Mouse (Mus musculus): ENCODE results near the gene Igf2bp3. TPM values are rescaled to one million over a fixed set of nuclear protein-coding genes. Genes with fewer than 3 reads are reported as not detected.

The Igf2bp3 gene
- polyA plus RNA-seq, 1 experiment, result 0.06 TPM

- 9% methylated on average over 7 of the region's 7 CpGs for WGBS
- no peak overlapping the region for H3K4me3 ChIP-seq (ENCODE audit: low read depth, low read length)
- TF ChIP-seq CTCF (IDR thresholded peaks at IDR 0.05; ENCODE audit: extremely low read depth, insufficient read length, insufficient replicate concordance, low read depth, low read length) (peak; percentile 61; the same call in 1 of the 2 replicates), POLR2A (IDR thresholded peaks at IDR 0.05; ENCODE audit: low read depth, low read length) (no peak)
Measured at GRCm38 (mm10) chr6:49228126-49228679, 13.4 kb upstream of the Igf2bp3 start.

GRCm38 (mm10) chr6:49227184-49227735 is 12.5 kb upstream of the Igf2bp3 start:
- Histone ChIP-seq H3K4me3 (ENCODE audit: low read depth, low read length) (no peak overlapping the region), H3K4me1 (ENCODE audit: control insufficient read depth, insufficient read depth, insufficient read length, low read length) (no peaks in the 10 kb centered on the region)
- 6% methylated on average over 15 of the region's 15 CpGs for WGBS

More at GRCm38 (mm10) chr6:49228126-49228679, 13.4 kb upstream of the Igf2bp3 start:
- Histone ChIP-seq H3K4me1 (ENCODE audit: control insufficient read depth, insufficient read depth, insufficient read length, low read length) (no peaks in the 10 kb centered on the region), H3K27me3 (ENCODE audit: control insufficient read depth, insufficient read depth, low read length) (peaks cover 32% of the 10 kb centered on the region), H3K36me3 (ENCODE audit: control insufficient read depth, insufficient read depth, low read length) (no peaks in the 10 kb centered on the region), H3K27ac (ENCODE audit: insufficient read depth, low read depth, low read length) (no peak overlapping the region)

GRCm38 (mm10) chr6:49225728-49226123 is 11.0 kb upstream of the Igf2bp3 start:
- H3K27me3 ChIP-seq (ENCODE audit: control insufficient read depth, insufficient read depth, low read length), result peaks cover 48% of the 10 kb centered on the region
- H3K36me3 ChIP-seq (ENCODE audit: control insufficient read depth, insufficient read depth, low read length), result no peaks in the 10 kb centered on the region
- no peaks in the 10 kb centered on the region for H3K4me1 ChIP-seq (ENCODE audit: control insufficient read depth, insufficient read depth, insufficient read length, low read length)
- H3K4me3 ChIP-seq (ENCODE audit: low read depth, low read length), result no peak overlapping the region
- TF ChIP-seq CTCF (IDR thresholded peaks at IDR 0.05; ENCODE audit: extremely low read depth, insufficient read length, insufficient replicate concordance, low read depth, low read length) (no peak), POLR2A (IDR thresholded peaks at IDR 0.05; ENCODE audit: low read depth, low read length) (no peak)
- WGBS, result 64% methylated on average over 3 of the region's 3 CpGs
- H3K27ac ChIP-seq (ENCODE audit: insufficient read depth, low read depth, low read length), result no peak overlapping the region

More at GRCm38 (mm10) chr6:49227184-49227735, 12.5 kb upstream of the Igf2bp3 start:
- peaks cover 37% of the 10 kb centered on the region for H3K27me3 ChIP-seq (ENCODE audit: control insufficient read depth, insufficient read depth, low read length)
- no peaks in the 10 kb centered on the region for H3K36me3 ChIP-seq (ENCODE audit: control insufficient read depth, insufficient read depth, low read length)
- TF ChIP-seq POLR2A (IDR thresholded peaks at IDR 0.05; ENCODE audit: low read depth, low read length), result no peak
- no peak for TF ChIP-seq CTCF (IDR thresholded peaks at IDR 0.05; ENCODE audit: extremely low read depth, insufficient read length, insufficient replicate concordance, low read depth, low read length)
- H3K27ac ChIP-seq (ENCODE audit: insufficient read depth, low read depth, low read length), result no peak overlapping the region

GRCm38 (mm10) chr6:49224923-49225727 is 10.4 kb upstream of the Igf2bp3 start:
- no peaks in the 10 kb centered on the region for H3K4me1 ChIP-seq (ENCODE audit: control insufficient read depth, insufficient read depth, insufficient read length, low read length)
- H3K27me3 ChIP-seq (ENCODE audit: control insufficient read depth, insufficient read depth, low read length), result peaks cover 52% of the 10 kb centered on the region
- no peak overlapping the region for H3K27ac ChIP-seq (ENCODE audit: insufficient read depth, low read depth, low read length)
- no peak overlapping the region for H3K4me3 ChIP-seq (ENCODE audit: low read depth, low read length)
- WGBS, result 50% methylated on average over 11 of the region's 11 CpGs
- no peaks in the 10 kb centered on the region for H3K36me3 ChIP-seq (ENCODE audit: control insufficient read depth, insufficient read depth, low read length)
- TF ChIP-seq POLR2A (IDR thresholded peaks at IDR 0.05; ENCODE audit: low read depth, low read length) (no peak), CTCF (IDR thresholded peaks at IDR 0.05; ENCODE audit: extremely low read depth, insufficient read length, insufficient replicate concordance, low read depth, low read length) (no peak)

- TF ChIP-seq CTCF (IDR thresholded peaks at IDR 0.05; ENCODE audit: extremely low read depth, insufficient read length, insufficient replicate concordance, low read depth, low read length), result no peak
- no peak for TF ChIP-seq POLR2A (IDR thresholded peaks at IDR 0.05; ENCODE audit: low read depth, low read length)
- no peak overlapping the region for H3K4me3 ChIP-seq (ENCODE audit: low read depth, low read length)
- peaks cover 65% of the 10 kb centered on the region for H3K27me3 ChIP-seq (ENCODE audit: control insufficient read depth, insufficient read depth, low read length)
- no peaks in the 10 kb centered on the region for H3K36me3 ChIP-seq (ENCODE audit: control insufficient read depth, insufficient read depth, low read length)
- H3K27ac ChIP-seq (ENCODE audit: insufficient read depth, low read depth, low read length), result no peak overlapping the region
- H3K4me1 ChIP-seq (ENCODE audit: control insufficient read depth, insufficient read depth, insufficient read length, low read length), result peaks cover 6% of the 10 kb centered on the region; the same call in 1 of the 2 replicates
- 17% methylated on average over 7 of the region's 7 CpGs for WGBS
Measured at GRCm38 (mm10) chr6:49221906-49222305, 7.1 kb upstream of the Igf2bp3 start.

GRCm38 (mm10) chr6:49219920-49220604 is 5.3 kb upstream of the Igf2bp3 start:
- Histone ChIP-seq H3K27me3 (ENCODE audit: control insufficient read depth, insufficient read depth, low read length) (peaks cover 59% of the 10 kb centered on the region), H3K4me1 (ENCODE audit: control insufficient read depth, insufficient read depth, insufficient read length, low read length) (peaks cover 7% of the 10 kb centered on the region), H3K36me3 (ENCODE audit: control insufficient read depth, insufficient read depth, low read length) (no peaks in the 10 kb centered on the region), H3K4me3 (ENCODE audit: low read depth, low read length) (no peak overlapping the region), H3K27ac (ENCODE audit: insufficient read depth, low read depth, low read length) (no peak overlapping the region)
- 16% methylated on average over 16 of the region's 16 CpGs for WGBS
- TF ChIP-seq CTCF (IDR thresholded peaks at IDR 0.05; ENCODE audit: extremely low read depth, insufficient read length, insufficient replicate concordance, low read depth, low read length) (no peak), POLR2A (IDR thresholded peaks at IDR 0.05; ENCODE audit: low read depth, low read length) (no peak)
